ENCODE assay signal across 1 mouse cellular context in the genomic region with DNA sequence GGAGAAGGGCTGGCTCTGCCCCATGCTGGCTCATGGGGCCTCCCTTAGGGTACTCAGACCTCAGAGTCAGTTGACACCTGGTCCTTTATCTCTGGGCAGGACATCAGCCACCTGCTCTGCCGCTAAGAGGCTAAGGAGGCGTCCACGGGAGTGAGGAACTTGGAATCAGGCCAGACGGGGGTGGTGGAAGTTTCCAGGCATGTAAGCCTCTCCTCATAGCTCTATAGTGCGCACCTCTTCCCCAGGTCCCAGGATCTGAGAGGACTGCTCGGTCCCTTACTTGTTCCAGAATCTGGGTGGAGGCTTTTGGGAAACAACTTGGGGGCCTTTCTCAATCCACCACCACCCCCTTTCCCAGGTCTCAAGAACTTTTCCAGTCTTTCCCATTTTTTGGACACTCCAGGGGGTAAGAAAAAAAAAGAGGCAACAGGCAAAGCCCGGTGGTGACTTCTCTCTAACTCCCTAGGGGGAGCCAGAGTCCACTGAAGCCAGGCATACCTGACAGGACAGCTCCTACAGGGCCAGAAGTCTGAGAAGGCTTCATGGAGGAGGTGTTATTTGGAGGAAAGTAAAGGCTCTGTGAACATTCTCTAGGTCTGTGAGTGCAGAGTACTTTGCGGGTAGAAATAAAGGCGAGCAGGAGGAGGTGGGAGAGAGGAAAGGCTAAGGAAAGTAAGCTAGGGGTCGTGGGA.
TF ChIP-seq lines count a peak whose summit lies in the region.

No protein-coding gene starts in this region.

TF ChIP-seq in MEL, 35 proteins besides CTCF, POLR2A, EP300 and RAD21:
- TF ChIP-seq MYB (IDR thresholded peaks at IDR 0.05; ENCODE audit: low read depth, low read length) (no peak), CHD1 (IDR thresholded peaks at IDR 0.05; ENCODE audit: low read depth, low read length) (no peak), POLR2AphosphoS5 (IDR thresholded peaks at IDR 0.05; ENCODE audit: borderline replicate concordance, low read depth, low read length) (no peak), MAFK (IDR thresholded peaks at IDR 0.05; ENCODE audit: borderline replicate concordance, low read depth, low read length) (no peak), MAZ (IDR thresholded peaks at IDR 0.05; ENCODE audit: low read depth, low read length) (0 out of 2 replicates have a peak, but pooled peaks have one; percentile 35), ELF1 (IDR thresholded peaks at IDR 0.05; ENCODE audit: low read depth, low read length) (no peak), ZNF384 (IDR thresholded peaks at IDR 0.05; ENCODE audit: low read depth, low read length) (peak; percentile 82), ZMIZ1 (IDR thresholded peaks at IDR 0.05; ENCODE audit: low read depth, low read length) (no peak), USF1 (IDR thresholded peaks at IDR 0.05; ENCODE audit: low read depth, low read length) (no peak), TAL1 (IDR thresholded peaks at IDR 0.05; ENCODE audit: low read length) (peak; percentile 57), NELFE (IDR thresholded peaks at IDR 0.05; ENCODE audit: low read depth, low read length) (no peak), TCF12 (IDR thresholded peaks at IDR 0.05; ENCODE audit: low read depth, low read length) (peak; percentile 72), E2F4 (IDR thresholded peaks at IDR 0.05; ENCODE audit: borderline replicate concordance, low read depth, low read length) (no peak), MXI1 (IDR thresholded peaks at IDR 0.05; ENCODE audit: low read depth, low read length) (no peak), CHD2 (IDR thresholded peaks at IDR 0.05; ENCODE audit: low read length) (no peak), MEF2A (IDR thresholded peaks at IDR 0.05; ENCODE audit: extremely low read depth, insufficient replicate concordance, low read depth, low read length, poor library complexity, severe bottlenecking) (no peak), ZC3H11A (IDR thresholded peaks at IDR 0.05; ENCODE audit: low read depth, low read length) (peak; percentile 87), SMC3 (IDR thresholded peaks at IDR 0.05; ENCODE audit: low read depth, low read length) (peak; percentile 85), HCFC1 (IDR thresholded peaks at IDR 0.05; ENCODE audit: low read depth, low read length) (no peak), RCOR1 (IDR thresholded peaks at IDR 0.05; ENCODE audit: low read depth, low read length) (no peak), UBTF (IDR thresholded peaks at IDR 0.05; ENCODE audit: borderline replicate concordance, insufficient read depth, low read depth, low read length) (no peak), GATA1 (IDR thresholded peaks at IDR 0.05; ENCODE audit: low read depth, low read length) (no peak), USF2 (IDR thresholded peaks at IDR 0.05; ENCODE audit: borderline replicate concordance in 1 of 2, insufficient read depth in 1 of 2, low read depth in 1 of 2, low read length in 2 of 2) (no peak), GABPA (IDR thresholded peaks at IDR 0.05; ENCODE audit: low read depth, low read length) (no peak), ETS1 (IDR thresholded peaks at IDR 0.05; ENCODE audit: low read depth, low read length) (peak; percentile 42; the same call in 1 of the 2 replicates), NRF1 (IDR thresholded peaks at IDR 0.05; ENCODE audit: insufficient read depth, low read depth, low read length, poor library complexity, severe bottlenecking) (no peak), JUND (IDR thresholded peaks at IDR 0.05; ENCODE audit: low read depth, low read length) (no peak), TBP (IDR thresholded peaks at IDR 0.05; ENCODE audit: low read depth, low read length) (no peak), SIN3A (IDR thresholded peaks at IDR 0.05; ENCODE audit: low read length) (peak; percentile 44; the same call in 1 of the 2 replicates), BHLHE40 (IDR thresholded peaks at IDR 0.05; ENCODE audit: borderline replicate concordance, low read depth, low read length) (no peak), KAT2A (conservative IDR thresholded peaks at IDR 0.05; ENCODE audit: low read depth, low read length) (no peak), MAX (IDR thresholded peaks at IDR 0.05; ENCODE audit: low read length) (0 out of 2 replicates have a peak, but pooled peaks have one; percentile 20), MYC (IDR thresholded peaks at IDR 0.05; ENCODE audit: low read depth, low read length) (no peak), POLR2AphosphoS2 (IDR thresholded peaks at IDR 0.05; ENCODE audit: low read length) (no peak), ZKSCAN1 (IDR thresholded peaks at IDR 0.05; ENCODE audit: low read depth, low read length) (peak; percentile 74; the same call in 1 of the 2 replicates)
